Mouse (Mus musculus) testis, adult 2 months (tissue): ENCODE measurements at regions not wholly inside any gene's neighbourhood (a gene's known extent, or its start where the extent isn't known, plus 50 kb on each side); places are given as distances from the start of the nearest gene placed in this dataset.

Experiments used
- H3K27ac ChIP-seq: fragments of 200-500 bp; 2 replicates; pipeline ENCODE4 v1.5.1; 2012; ENCODE audit warnings: low read depth, low read length; ENCODE audit not compliant: control insufficient read depth, insufficient read depth
- H3K27me3 ChIP-seq: fragments of 200-500 bp; 2 replicates; pipeline ENCODE4 v1.6.1; 2012; ENCODE audit warnings: mild to moderate bottlenecking, low read length, moderate library complexity; ENCODE audit not compliant: control insufficient read depth, insufficient read depth
- H3K36me3 ChIP-seq: fragments of 200-500 bp; 2 replicates; pipeline ENCODE4 v1.6.1; 2012; ENCODE audit warnings: mild to moderate bottlenecking, low read length; ENCODE audit not compliant: control insufficient read depth, insufficient read depth
- H3K4me1 ChIP-seq: fragments of 200-500 bp; 2 replicates; pipeline ENCODE4 v1.6.1; 2012; ENCODE audit warnings: low read length; ENCODE audit not compliant: control insufficient read depth, insufficient read depth
- H3K4me3 ChIP-seq: fragments of 200-500 bp; 2 replicates; pipeline ENCODE4 v1.5.1; 2012; ENCODE audit warnings: low read depth, mild to moderate bottlenecking, low read length, moderate library complexity, mixed read lengths; ENCODE audit not compliant: control insufficient read depth
- CTCF ChIP-seq: fragments of 200-500 bp; IDR thresholded peaks from 2 replicates; pipeline ENCODE4 v1.5.1; 2012; ENCODE audit warnings: low read depth, mild to moderate bottlenecking, inconsistent platforms, low read length, moderate library complexity; ENCODE audit not compliant: control insufficient read depth, insufficient read depth, insufficient replicate concordance
- POLR2A ChIP-seq: fragments of 200-500 bp; IDR thresholded peaks from 2 replicates; pipeline ENCODE4 v1.6.1; 2012; ENCODE audit warnings: low read depth, mild to moderate bottlenecking, inconsistent platforms, low read length, moderate library complexity; ENCODE audit not compliant: control insufficient read depth

- H3K27me3 ChIP-seq: no peaks in the 10 kb centered on the region
- H3K4me3 ChIP-seq: no peak overlapping the region
- H3K4me1 ChIP-seq: no peaks in the 10 kb centered on the region
- no peaks in the 10 kb centered on the region for H3K36me3 ChIP-seq
- no peak for TF ChIP-seq POLR2A
- no peak for TF ChIP-seq CTCF
- H3K27ac ChIP-seq: no peak overlapping the region
Observed at GRCm38 (mm10) chr1:122607309-122607708, 1039.5 kb upstream of the Ddx18 start.

DNA sequence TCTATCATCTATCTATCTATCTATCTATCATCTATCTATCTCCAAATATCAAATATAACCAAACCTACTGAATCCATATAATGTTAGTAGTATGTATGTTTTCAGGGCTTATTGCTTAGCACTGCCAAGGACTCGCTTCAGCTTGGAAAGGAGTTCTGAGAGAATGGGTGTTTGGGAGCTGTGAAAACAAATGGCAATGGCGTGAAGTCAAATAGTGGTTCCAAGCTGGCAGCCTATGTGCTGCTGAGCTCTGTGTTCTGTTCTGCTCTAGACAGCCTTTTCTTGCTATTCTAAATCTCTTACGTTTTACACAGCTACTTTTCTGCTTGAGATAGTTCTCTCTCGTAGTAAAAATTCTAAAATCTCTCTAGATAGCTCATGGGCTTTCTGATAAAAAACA, 1008.2 kb upstream of the Ddx18 start:
- Histone ChIP-seq H3K27ac (no peak overlapping the region), H3K4me3 (no peak overlapping the region)

GRCm38 (mm10) chr1:122551596-122551995, 983.8 kb upstream of the Ddx18 start:
- H3K27me3 ChIP-seq: no peaks in the 10 kb centered on the region
- no peak overlapping the region for H3K27ac ChIP-seq
- no peak for TF ChIP-seq POLR2A
- TF ChIP-seq CTCF: no peak
- no peak overlapping the region for H3K4me3 ChIP-seq
- H3K36me3 ChIP-seq: no peaks in the 10 kb centered on the region
- H3K4me1 ChIP-seq: no peaks in the 10 kb centered on the region

More for the DNA sequence above, 1008.2 kb upstream of the Ddx18 start:
- H3K27me3 ChIP-seq: no peaks in the 10 kb centered on the region
- no peaks in the 10 kb centered on the region for H3K4me1 ChIP-seq
- TF ChIP-seq POLR2A: no peak
- no peaks in the 10 kb centered on the region for H3K36me3 ChIP-seq

- Histone ChIP-seq H3K36me3 (no peaks in the 10 kb centered on the region), H3K4me3 (no peak overlapping the region), H3K4me1 (no peaks in the 10 kb centered on the region), H3K27ac (no peak overlapping the region), H3K27me3 (no peaks in the 10 kb centered on the region)
- TF ChIP-seq CTCF (no peak), POLR2A (no peak)
Observed at GRCm38 (mm10) chr1:122509580-122509979, 941.8 kb upstream of the Ddx18 start.

DNA sequence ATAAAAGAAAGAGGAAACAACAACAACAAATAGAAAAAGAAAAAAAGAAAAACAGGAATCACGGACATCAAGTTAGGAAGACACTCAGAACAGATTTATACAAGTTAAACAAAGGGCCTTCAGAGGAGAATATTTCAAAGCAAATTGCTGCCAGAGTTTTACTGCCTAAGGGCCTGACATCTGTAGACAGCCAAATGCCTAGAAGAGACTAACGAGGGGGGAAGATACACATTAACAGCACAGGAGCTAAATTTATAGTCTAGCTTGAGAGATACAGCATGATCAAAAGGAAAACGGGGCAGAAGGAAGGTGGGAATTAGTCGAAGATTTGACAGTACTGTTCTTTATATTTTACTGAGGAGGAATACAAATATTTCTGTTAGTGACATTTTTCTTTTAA, 933.9 kb upstream of the Ddx18 start:
- no peaks in the 10 kb centered on the region for H3K27me3 ChIP-seq
- no peak overlapping the region for H3K4me3 ChIP-seq
- no peak overlapping the region for H3K27ac ChIP-seq
- no peaks in the 10 kb centered on the region for H3K4me1 ChIP-seq
- H3K36me3 ChIP-seq: no peaks in the 10 kb centered on the region
- no peak for TF ChIP-seq CTCF
- TF ChIP-seq POLR2A: no peak

DNA sequence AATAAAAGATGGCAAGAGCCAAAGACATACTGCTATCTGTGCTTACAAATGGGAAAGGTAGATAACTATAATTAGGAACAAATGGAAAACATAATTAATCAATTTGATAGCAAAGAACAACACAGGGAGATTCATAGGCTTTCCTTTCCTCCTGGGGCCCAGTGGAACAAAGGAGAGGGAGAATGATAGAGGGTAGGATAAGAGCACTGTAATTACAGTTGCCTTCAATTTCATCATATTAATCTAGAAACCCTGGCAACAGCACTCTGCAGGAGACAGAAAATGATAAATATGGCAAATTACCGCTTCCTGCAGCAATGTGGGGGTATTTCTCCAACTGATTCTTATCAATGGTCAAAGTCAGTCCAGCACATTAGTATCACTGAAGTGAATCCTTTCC, 910.2 kb upstream of the Ddx18 start:
- Histone ChIP-seq H3K4me1 (no peaks in the 10 kb centered on the region), H3K27me3 (no peaks in the 10 kb centered on the region), H3K27ac (no peak overlapping the region), H3K4me3 (no peak overlapping the region), H3K36me3 (no peaks in the 10 kb centered on the region)
- TF ChIP-seq POLR2A (no peak), CTCF (no peak)

DNA sequence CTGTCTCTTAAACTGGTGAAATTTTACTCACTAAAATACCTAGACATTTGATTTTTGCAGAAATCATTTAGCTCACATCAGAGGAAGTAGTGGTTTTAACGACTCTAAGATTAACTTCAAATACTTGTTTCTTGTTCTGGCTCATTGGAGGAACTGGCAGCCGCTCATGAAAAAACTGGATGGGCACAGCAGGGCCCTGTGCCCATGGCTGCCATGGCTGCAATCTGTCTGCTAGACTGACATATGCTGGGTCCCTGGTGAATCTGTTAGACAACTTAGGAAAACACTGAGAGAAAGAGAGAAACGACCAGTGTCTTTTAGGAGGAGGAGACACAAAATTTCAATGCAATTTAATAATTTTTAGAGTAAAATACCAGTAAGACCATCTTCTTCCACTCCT, 896.1 kb upstream of the Ddx18 start:
- Histone ChIP-seq H3K36me3 (no peaks in the 10 kb centered on the region), H3K27me3 (no peaks in the 10 kb centered on the region), H3K4me1 (no peaks in the 10 kb centered on the region), H3K27ac (no peak overlapping the region), H3K4me3 (no peak overlapping the region)
- TF ChIP-seq CTCF (no peak), POLR2A (no peak)

GRCm38 (mm10) chr1:122459056-122459455, 891.3 kb upstream of the Ddx18 start:
- TF ChIP-seq CTCF (no peak), POLR2A (no peak)
- H3K36me3 ChIP-seq: no peaks in the 10 kb centered on the region

DNA sequence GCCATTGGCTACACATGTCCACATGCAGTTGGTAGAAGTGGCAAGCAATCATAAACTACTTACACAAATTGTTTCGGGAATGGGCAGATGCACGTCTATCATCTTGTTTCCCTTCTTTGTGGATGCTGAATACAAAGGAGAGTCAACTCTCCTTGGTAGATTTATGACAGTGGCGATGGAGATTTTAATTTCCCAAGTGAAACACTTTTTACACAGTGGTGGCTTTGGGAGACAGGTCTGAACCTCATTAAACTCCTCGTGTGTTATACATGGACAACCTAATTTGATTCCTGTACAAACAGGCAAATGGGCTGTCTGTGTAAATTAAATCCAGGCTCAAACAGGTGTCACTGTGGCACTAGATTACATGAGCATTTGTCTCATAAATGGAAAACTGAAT, 887.1 kb upstream of the Ddx18 start:
- no peaks in the 10 kb centered on the region for H3K36me3 ChIP-seq
- H3K27ac ChIP-seq: no peak overlapping the region
- TF ChIP-seq POLR2A: no peak
- TF ChIP-seq CTCF: no peak
- H3K4me3 ChIP-seq: no peak overlapping the region
- H3K27me3 ChIP-seq: no peaks in the 10 kb centered on the region
- H3K4me1 ChIP-seq: no peaks in the 10 kb centered on the region

More at GRCm38 (mm10) chr1:122459056-122459455, 891.3 kb upstream of the Ddx18 start:
- no peak overlapping the region for H3K27ac ChIP-seq
- H3K27me3 ChIP-seq: no peaks in the 10 kb centered on the region
- H3K4me1 ChIP-seq: no peaks in the 10 kb centered on the region
- H3K4me3 ChIP-seq: no peak overlapping the region
